Mouse (Mus musculus) spleen, adult 18-20 months (tissue): Measurements from ENCODE around the gene Akap2.

Experiments used
- DNase-seq, 2 experiments: peaks; one replicate each; pipeline ENCODE4 v3.0.0; 2022; ENCODE audit warnings: mixed read lengths in 2 of 2

The Akap2 gene

GRCm38 (mm10) chr4:57703574-57704470 is 13.6 kb upstream of the Akap2 start:
- no peak for DNase-seq

GRCm38 (mm10) chr4:57704575-57704974 is 12.9 kb upstream of the Akap2 start:
- no peak for DNase-seq

GRCm38 (mm10) chr4:57715849-57716248 is 1.6 kb upstream of the Akap2 start:
- no peak for DNase-seq

GRCm38 (mm10) chr4:57716735-57717134 is 722 bp upstream of the Akap2 start:
- DNase-seq, result no peak

- no peak for DNase-seq
Measured at GRCm38 (mm10) chr4:57719370-57719769, 1.9 kb downstream of the Akap2 start.

- peak in 1 of 2 experiments; percentile 19 for DNase-seq
Measured at GRCm38 (mm10) chr4:57720869-57721361, 3.5 kb downstream of the Akap2 start.

GRCm38 (mm10) chr4:57722296-57722695 is 4.8 kb downstream of the Akap2 start:
- DNase-seq, result no peak

- no peak for DNase-seq
Measured at GRCm38 (mm10) chr4:57723659-57724058, 6.2 kb downstream of the Akap2 start.

GRCm38 (mm10) chr4:57725569-57725968 is 8.1 kb downstream of the Akap2 start:
- no peak for DNase-seq

GRCm38 (mm10) chr4:57728611-57729183 is 11.2 kb downstream of the Akap2 start:
- DNase-seq, result no peak

- DNase-seq, result no peak
Measured at GRCm38 (mm10) chr4:57730047-57730446, 12.6 kb downstream of the Akap2 start.

- peak in 1 of 2 experiments; percentile 21 for DNase-seq
Measured at GRCm38 (mm10) chr4:57730801-57731598, 13.5 kb downstream of the Akap2 start.

- DNase-seq, result no peak
Measured at GRCm38 (mm10) chr4:57732351-57732750, 14.9 kb downstream of the Akap2 start.

- DNase-seq, result no peak
Measured at GRCm38 (mm10) chr4:57733445-57733844, 16.0 kb downstream of the Akap2 start.

- DNase-seq, result no peak
Measured at GRCm38 (mm10) chr4:57735426-57735825, 18.0 kb downstream of the Akap2 start.

- DNase-seq, result no peak
Measured at GRCm38 (mm10) chr4:57738856-57739552, 21.5 kb downstream of the Akap2 start.

GRCm38 (mm10) chr4:57743325-57743929 is 26.0 kb downstream of the Akap2 start:
- DNase-seq, result no peak

- DNase-seq, result no peak
Measured at GRCm38 (mm10) chr4:57750651-57751050, 33.2 kb downstream of the Akap2 start.

- DNase-seq, result no peak
Measured at GRCm38 (mm10) chr4:57751054-57751453, 33.6 kb downstream of the Akap2 start.

- DNase-seq, result no peak
Measured at GRCm38 (mm10) chr4:57751566-57751965, 34.1 kb downstream of the Akap2 start.

GRCm38 (mm10) chr4:57755085-57755484 is 37.6 kb downstream of the Akap2 start:
- peak; percentile 23 to 32 for DNase-seq

GRCm38 (mm10) chr4:57757997-57758396 is 40.5 kb downstream of the Akap2 start:
- no peak for DNase-seq
